Mouse (Mus musculus) kidney, embryonic 16.5 days (tissue): ENCODE results near the gene Uqcc3. TPM values are rescaled to one million over a fixed set of nuclear protein-coding genes. Genes with fewer than 3 reads are reported as not detected.
A peak's percentile ranks its signal among the peaks of the same experiment; 100 is the strongest.
"Not testable (repeated sequence)": the region's sequence is repeated elsewhere in the genome, so short reads cannot be mapped to it uniquely, and the experiment has no call there.

Experiments
- ATAC-seq: fragments of 200-750 bp; cut with Nextera tagmentation; 2 replicates; pipeline ENCODE4 v1.8.0; 2017; ENCODE audit warnings: moderate TSS enrichment; ENCODE audit not compliant: low FRiP score, low TSS enrichment
- H3K27ac ChIP-seq: fragments of 300-500 bp; sonication (generic); 2 replicates; pipeline ENCODE4 v1.5.1; 2014; ENCODE audit warnings: low read length
- H3K27me3 ChIP-seq: fragments of 300-500 bp; sonication (generic); 2 replicates; pipeline ENCODE4 v1.6.1; 2014; ENCODE audit warnings: low read length, control low read depth, mixed read lengths; ENCODE audit not compliant: insufficient read depth
- H3K36me3 ChIP-seq: fragments of 300-500 bp; sonication (generic); 2 replicates; pipeline ENCODE4 v1.6.1; 2014; ENCODE audit warnings: low read length, control low read depth, mixed read lengths; ENCODE audit not compliant: insufficient read depth
- H3K4me1 ChIP-seq: fragments of 300-500 bp; sonication (generic); 2 replicates; pipeline ENCODE4 v1.6.1; 2014; ENCODE audit warnings: low read length, control low read depth, mixed read lengths; ENCODE audit not compliant: insufficient read depth
- H3K4me2 ChIP-seq: fragments of 300-500 bp; sonication (generic); replicated peaks from 2 replicates; pipeline ENCODE4 v1.6.1; 2014; ENCODE audit warnings: low read depth, low read length
- H3K4me3 ChIP-seq: fragments of 300-500 bp; sonication (generic); 2 replicates; pipeline ENCODE4 v1.5.1; 2014; ENCODE audit warnings: mild to moderate bottlenecking, low read length
- H3K9ac ChIP-seq: fragments of 300-500 bp; sonication (generic); replicated peaks from 2 replicates; pipeline ENCODE4 v1.6.1; 2014; ENCODE audit warnings: low read length
- H3K9me3 ChIP-seq: fragments of 300-500 bp; sonication (generic); 2 replicates; pipeline ENCODE4 v1.6.1; 2016; ENCODE audit warnings: low read length, control low read depth
- whole genome bisulfite sequencing: fragments of 180-500 bp; shearing (Covaris S2); extraction: QIAGEN DNeasy Blood & Tissue Kit; methylation state at CpG from one replicate; pipeline ENCODE4 v1.1.7; 2014; 5-methylcytosine and 5-hydroxymethylcytosine counted together
- polyA plus RNA-seq: library from polyadenylated mRNA; unstranded; fragments of >200 nt; fragmentation: Nextera tagmentation; extraction: Ambion mirVana; gene quantifications from 2 replicates; pipeline ENCODE4 v1.2.1, GENCODE M21; 2015

Uqcc3 gene
- polyA plus RNA-seq, 1 experiment from 2014 or later: 69.3 TPM

DNA sequence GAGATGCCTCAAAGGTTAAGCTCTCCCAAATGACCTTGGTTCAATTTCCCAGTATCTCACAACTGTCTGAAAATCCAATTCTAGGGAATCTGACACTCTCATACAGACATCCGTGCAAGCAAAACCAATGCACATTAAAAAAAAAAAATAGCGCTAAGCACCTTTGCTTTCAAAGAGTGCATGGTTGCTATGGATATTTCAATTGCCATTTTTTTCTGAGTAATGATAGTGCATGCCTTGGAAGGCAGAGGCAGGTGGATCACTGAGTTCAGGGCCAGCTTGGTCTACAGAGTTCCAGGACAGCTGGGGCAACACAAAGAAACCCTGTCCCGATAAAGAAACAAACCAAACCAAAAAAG, 290 bp upstream of the Uqcc3 start:
- Histone ChIP-seq H3K36me3 (peaks cover 18% of the 10 kb centered on the region), H3K9me3 (no peaks in the 10 kb centered on the region), H3K4me1 (peaks cover 10% of the 10 kb centered on the region), H3K4me3 (peak overlapping the region; percentile 92), H3K27ac (no peak overlapping the region), H3K4me2 (peak overlapping the region; percentile 83), H3K27me3 (no peaks in the 10 kb centered on the region), H3K9ac (peak overlapping the region; percentile 92)
- 0 out of 2 replicates have a peak, but pooled peaks have one; percentile 19 for ATAC-seq
- WGBS: 19% methylated on average over 3 of the region's 3 CpGs

DNA sequence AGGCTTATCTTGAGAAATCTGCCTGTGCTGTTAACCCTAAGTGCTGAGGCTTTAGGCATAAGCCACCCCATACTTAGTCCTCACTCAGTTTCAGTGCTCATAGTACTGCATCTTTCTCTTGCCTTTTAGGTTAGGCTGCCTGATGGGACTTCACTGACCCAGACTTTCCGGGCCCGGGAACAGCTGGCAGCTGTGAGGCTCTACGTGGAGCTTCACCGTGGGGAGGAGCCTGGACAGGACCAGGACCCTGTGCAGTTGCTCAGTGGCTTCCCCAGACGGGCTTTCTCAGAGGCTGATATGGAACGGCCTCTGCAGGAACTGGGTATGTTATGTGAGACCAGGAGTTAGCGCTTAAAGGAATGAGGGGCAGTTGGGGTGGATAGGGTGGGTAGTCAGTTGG, 5.7 kb downstream of the Uqcc3 start:
- H3K27me3 ChIP-seq: no peaks in the 10 kb centered on the region
- H3K4me3 ChIP-seq: no peak overlapping the region
- peaks cover 17% of the 10 kb centered on the region for H3K4me1 ChIP-seq
- H3K27ac ChIP-seq: no peak overlapping the region
- H3K36me3 ChIP-seq: peaks cover 45% of the 10 kb centered on the region
- ATAC-seq: no peak
- no peaks in the 10 kb centered on the region for H3K9me3 ChIP-seq
- no peak overlapping the region for H3K4me2 ChIP-seq
- H3K9ac ChIP-seq: no peak overlapping the region
- WGBS: 93% methylated on average over 7 of the region's 7 CpGs

DNA sequence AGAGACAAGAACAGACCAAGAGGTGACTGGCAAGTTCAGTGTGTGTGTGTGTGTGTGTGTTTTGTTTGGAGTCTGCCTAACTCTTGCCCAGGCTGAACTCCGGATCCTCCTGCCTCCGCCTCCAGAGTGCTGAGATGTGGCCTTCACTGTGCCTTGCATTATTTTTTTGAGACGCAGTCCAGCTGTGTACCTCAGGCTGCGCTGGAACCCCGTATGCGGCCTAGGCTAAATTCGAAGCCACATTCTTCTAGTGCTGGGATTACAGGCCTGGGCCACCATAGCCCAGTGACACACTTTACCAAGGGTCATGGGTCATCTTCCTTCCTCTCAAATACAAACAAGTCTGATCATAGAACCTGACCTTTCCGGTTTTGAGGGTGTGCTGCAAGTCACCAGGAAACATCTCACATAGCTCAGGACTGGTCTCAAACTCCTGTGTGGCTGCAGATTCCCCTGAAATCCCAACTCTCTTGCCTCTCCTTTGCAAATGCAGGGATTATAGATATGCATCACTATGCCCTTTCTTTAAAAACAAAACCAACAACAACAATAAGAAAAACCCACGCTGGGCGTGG, 8.4 kb downstream of the Uqcc3 start:
- WGBS: 64% methylated on average over 10 of the region's 10 CpGs
- peak overlapping the region; percentile 99 for H3K9ac ChIP-seq
- ATAC-seq: no peak

DNA sequence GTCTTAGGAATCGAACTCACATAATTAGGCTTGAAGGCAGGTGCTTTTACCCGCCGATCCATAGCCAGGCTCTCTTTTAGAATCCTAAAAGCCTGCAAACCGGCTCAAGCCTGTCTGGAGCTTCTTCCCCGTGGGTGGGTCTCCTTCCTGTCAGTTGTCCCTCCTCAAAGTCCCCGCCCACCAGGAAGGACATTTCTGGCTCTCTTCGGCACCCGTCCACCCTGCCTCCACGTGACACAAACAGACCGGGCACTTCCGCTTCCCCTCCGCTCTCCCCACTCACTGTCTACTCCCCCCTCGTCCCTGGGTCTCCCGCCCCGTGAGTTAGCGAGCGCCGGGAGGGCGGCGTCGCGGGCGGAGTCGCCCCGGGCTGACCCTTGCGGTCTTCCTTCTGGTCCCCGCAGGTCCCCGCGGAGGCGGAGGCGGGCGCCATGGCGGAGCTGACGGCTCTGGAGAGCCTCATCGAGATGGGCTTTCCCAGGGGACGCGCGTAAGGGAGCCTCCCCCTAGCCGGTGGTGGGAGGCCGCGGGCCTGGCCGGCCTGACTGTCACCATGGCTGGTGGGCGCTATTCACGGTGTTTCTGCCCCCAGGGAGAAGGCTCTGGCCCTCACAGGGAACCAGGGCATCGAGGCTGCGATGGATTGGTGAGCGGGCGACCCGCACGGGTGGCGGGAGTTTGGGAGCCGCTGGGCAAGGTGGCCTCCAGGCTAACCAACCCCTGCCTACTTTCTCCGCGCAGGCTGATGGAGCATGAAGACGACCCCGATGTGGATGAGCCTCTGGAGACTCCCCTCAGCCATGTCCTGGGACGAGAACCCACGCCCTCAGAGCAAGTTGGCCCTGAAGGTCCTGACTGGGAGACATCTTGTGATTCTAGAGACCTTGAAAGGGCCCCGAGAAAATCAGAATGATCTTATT, 9.2 kb downstream of the Uqcc3 start, which contains the start of gene Ubxn1:
Ubxn1 (plus strand) TSS at position 230 of the 920 bp plus-strand sequence.
- H3K36me3 ChIP-seq: peaks cover 31% of the 10 kb centered on the region
- under 1% methylated on average over 59 of the region's 59 CpGs for WGBS
- H3K9me3 ChIP-seq: no peaks in the 10 kb centered on the region
- ATAC-seq: peak; percentile 96
- peaks cover 10% of the 10 kb centered on the region for H3K4me1 ChIP-seq
- peak within 1 kb of the TSS; percentile 99 for H3K9ac ChIP-seq
- no peaks in the 10 kb centered on the region for H3K27me3 ChIP-seq
- H3K4me2 ChIP-seq: peak within 1 kb of the TSS; percentile 90
- H3K4me3 ChIP-seq: peak within 1 kb of the TSS; percentile 99
- H3K27ac ChIP-seq: peak within 1 kb of the TSS; percentile 89

More for the DNA sequence above, 8.4 kb downstream of the Uqcc3 start:
- H3K27me3 ChIP-seq: no peaks in the 10 kb centered on the region
- peaks cover 10% of the 10 kb centered on the region for H3K4me1 ChIP-seq
- H3K27ac ChIP-seq: peak overlapping the region; percentile 89
- H3K4me3 ChIP-seq: peak overlapping the region; percentile 99
- H3K9me3 ChIP-seq: no peaks in the 10 kb centered on the region
- peak overlapping the region; percentile 90 for H3K4me2 ChIP-seq
- H3K36me3 ChIP-seq: peaks cover 35% of the 10 kb centered on the region

DNA sequence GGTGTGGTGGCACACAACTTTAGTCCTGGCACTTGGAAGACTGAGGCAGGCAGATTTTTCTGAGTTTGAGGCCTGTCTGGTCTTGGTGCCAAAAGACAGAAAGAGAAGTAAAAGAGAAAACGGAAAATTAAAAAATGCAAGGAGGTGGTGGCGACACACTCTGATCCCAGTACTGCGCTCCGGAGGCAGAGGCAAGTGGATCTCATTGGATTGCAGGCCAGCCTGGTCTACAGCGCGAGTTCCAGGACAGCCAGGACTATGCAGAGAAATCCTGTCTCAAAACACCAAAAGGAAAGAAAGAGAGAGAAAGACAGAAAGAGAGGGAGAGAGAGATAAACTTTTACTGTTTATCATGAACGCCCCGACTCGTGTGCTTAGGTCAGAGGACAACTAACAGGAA, 9.9 kb downstream of the Uqcc3 start:
- Histone ChIP-seq H3K4me2 (peak overlapping the region; percentile 90), H3K27me3 (no peaks in the 10 kb centered on the region), H3K9ac (peak overlapping the region; percentile 99), H3K36me3 (peaks cover 26% of the 10 kb centered on the region), H3K4me1 (peaks cover 10% of the 10 kb centered on the region), H3K27ac (peak overlapping the region; percentile 81), H3K9me3 (no peaks in the 10 kb centered on the region), H3K4me3 (peak overlapping the region; percentile 99)
- no peak; the same call in 1 of the 2 replicates for ATAC-seq
- 45% methylated on average over 9 of the region's 9 CpGs for WGBS

DNA sequence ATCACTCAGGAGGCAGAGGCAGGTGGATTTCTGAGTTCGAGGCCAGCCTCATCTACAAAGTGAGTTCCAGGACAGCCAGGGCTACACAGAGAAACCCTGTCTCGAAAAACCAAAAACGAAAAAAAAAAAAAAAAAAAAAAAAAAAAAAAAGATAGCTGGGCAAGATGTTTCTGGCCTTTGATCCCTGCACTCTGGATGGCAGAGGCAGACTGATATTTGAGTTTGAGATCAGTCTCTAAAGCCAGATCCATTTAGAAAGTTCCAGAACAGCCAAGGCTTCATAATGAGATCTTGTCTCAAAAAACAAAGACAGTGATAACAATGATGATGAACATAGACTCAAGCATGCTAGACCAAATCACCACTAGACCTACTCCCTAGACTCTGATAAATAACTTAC, 10.3 kb downstream of the Uqcc3 start:
- 83% methylated on average over 3 of the region's 3 CpGs for WGBS
- not testable (repeated sequence) for H3K27ac ChIP-seq, H3K9ac ChIP-seq, ATAC-seq, H3K9me3 ChIP-seq, H3K27me3 ChIP-seq
- peak overlapping the region; percentile 99; the same call in 1 of the 2 replicates for H3K4me3 ChIP-seq
- H3K4me1 ChIP-seq: peaks cover 10% of the 10 kb centered on the region
- peak overlapping the region; percentile 90 for H3K4me2 ChIP-seq
- H3K36me3 ChIP-seq: peaks cover 21% of the 10 kb centered on the region

DNA sequence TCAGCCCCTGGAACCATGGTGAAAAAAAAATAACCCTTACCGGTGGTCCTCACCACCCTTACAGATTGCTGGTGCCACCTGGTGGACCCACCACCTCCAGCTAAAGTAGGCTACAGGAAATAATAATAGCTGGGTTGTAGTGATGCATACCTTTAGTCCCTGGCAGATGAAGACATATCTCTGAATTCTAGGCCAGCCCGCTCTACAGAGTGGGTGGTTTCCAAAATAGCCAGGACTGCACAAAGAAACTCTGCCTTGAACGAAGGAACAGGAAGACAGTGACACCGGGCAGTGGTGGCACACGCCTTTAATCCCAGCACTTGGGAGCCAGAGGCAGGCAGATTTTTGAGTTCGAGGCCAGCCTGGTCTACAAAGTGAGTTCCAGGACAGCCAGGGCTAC, 16.5 kb downstream of the Uqcc3 start:
- no peak overlapping the region for H3K27ac ChIP-seq
- H3K9ac ChIP-seq: no peak overlapping the region
- no peaks in the 10 kb centered on the region for H3K9me3 ChIP-seq
- no peak overlapping the region for H3K4me3 ChIP-seq
- no peaks in the 10 kb centered on the region for H3K27me3 ChIP-seq
- no peaks in the 10 kb centered on the region for H3K4me1 ChIP-seq
- no peak overlapping the region for H3K4me2 ChIP-seq
- H3K36me3 ChIP-seq: no peaks in the 10 kb centered on the region
- WGBS: 85% methylated on average over 6 of the region's 6 CpGs
- no peak for ATAC-seq

DNA sequence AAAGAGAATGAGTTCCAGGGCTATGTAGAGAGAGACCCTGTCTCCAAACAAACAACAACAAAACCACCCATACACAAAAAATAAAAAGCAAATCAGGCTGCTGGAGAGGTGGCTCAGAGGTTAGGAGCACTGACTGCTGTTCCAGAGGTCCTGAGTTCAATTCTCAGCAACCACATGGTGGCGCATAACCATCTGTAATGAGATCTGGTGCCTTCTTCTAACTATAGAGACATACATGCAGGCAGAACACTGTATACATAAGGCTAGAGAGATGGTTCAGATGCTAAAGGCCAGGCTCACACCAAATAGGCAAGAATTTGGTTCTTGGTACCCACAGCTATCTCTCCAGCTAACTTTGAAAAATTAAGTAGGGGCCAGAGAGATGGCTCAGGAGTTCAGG, 21.7 kb downstream of the Uqcc3 start:
- Histone ChIP-seq H3K27me3 (no peaks in the 10 kb centered on the region), H3K9me3 (no peaks in the 10 kb centered on the region), H3K4me1 (no peaks in the 10 kb centered on the region), H3K27ac (no peak overlapping the region), H3K9ac (no peak overlapping the region), H3K4me3 (no peak overlapping the region), H3K36me3 (no peaks in the 10 kb centered on the region), H3K4me2 (no peak overlapping the region)
- no peak for ATAC-seq
- WGBS: 16% methylated on average over 1 of the region's 1 CpGs

DNA sequence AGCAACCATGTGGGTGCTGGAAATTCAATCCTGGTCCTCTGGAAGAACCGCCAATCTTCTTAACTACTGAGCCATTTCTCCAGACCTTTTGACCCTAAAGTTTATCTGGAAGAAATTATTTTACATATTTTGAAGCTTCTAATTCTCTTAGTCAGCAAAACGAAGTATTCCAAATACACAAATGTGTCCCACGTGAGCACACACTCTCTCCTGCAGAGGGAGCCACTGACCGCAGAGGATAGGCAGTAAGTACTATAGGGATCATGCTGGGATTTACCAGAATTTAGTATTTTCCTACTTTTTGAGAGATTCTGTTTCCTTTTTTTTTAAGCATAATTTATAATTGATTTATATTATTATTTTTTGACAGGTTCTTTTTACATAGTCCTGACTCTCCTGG, 23.0 kb downstream of the Uqcc3 start:
- no peaks in the 10 kb centered on the region for H3K4me1 ChIP-seq
- H3K36me3 ChIP-seq: no peaks in the 10 kb centered on the region
- H3K9ac ChIP-seq: no peak overlapping the region
- no peaks in the 10 kb centered on the region for H3K27me3 ChIP-seq
- 39% methylated on average over 4 of the region's 4 CpGs for WGBS
- ATAC-seq: no peak
- no peak overlapping the region for H3K27ac ChIP-seq
- H3K4me2 ChIP-seq: no peak overlapping the region
- H3K9me3 ChIP-seq: no peaks in the 10 kb centered on the region
- no peak overlapping the region for H3K4me3 ChIP-seq

DNA sequence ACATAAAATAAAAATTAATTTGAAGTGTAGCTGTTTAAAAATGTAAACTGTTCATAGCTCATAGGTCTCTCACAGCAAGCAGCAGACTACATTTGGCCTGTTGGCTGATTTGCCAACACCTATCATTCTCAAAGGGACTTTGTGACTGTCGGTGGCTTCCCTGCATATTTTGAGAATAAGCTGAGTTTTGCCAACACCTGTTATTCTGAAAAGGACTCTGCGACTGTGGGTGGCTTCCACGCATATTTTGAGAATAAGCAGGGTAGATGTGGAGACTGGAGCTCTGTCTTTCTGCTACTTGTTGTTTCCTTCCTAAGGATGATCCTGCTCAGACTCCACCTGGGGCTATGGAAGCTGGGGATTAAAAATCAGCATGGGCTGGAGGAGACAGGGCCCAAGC, 27.6 kb downstream of the Uqcc3 start:
- no peaks in the 10 kb centered on the region for H3K27me3 ChIP-seq
- H3K9me3 ChIP-seq: no peaks in the 10 kb centered on the region
- 0 out of 2 replicates have a peak, but pooled peaks cover 7% of the 10 kb centered on the region for H3K4me1 ChIP-seq
- no peak overlapping the region for H3K27ac ChIP-seq
- no peak overlapping the region for H3K4me3 ChIP-seq
- no peak for ATAC-seq
- no peak overlapping the region for H3K9ac ChIP-seq
- H3K36me3 ChIP-seq: no peaks in the 10 kb centered on the region
- WGBS: 83% methylated on average over 3 of the region's 3 CpGs
- no peak overlapping the region for H3K4me2 ChIP-seq
